30 mouse cellular contexts compared by ENCODE assay signal in the genomic region with DNA sequence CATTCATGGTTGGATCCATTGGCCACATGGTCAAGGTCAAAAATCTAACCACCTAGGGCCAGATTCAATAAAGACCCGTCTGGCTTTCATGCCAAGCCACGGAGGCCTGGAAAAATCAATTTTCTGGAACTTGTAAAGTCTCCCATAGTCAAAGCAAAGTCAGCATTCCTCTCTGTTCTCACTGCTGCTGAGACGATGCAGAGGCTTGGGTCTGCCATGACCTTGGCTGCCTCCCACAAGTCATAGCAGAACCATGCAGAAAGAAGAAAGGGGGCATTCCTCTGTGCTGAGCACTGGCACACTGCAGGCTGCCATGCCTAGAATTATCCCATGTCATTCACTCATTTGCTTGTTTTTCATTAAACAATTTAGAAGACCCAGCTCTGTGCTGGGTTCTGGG.
A peak's percentile ranks its signal among the peaks of the same experiment; 100 is the strongest.
DNase-seq lines count a peak whose midpoint lies in the region; ATAC-seq and TF ChIP-seq lines count a peak whose summit lies in the region.
"Had no signal": no experiment of that assay in that cellular context is flagged by ENCODE, and none has a peak within 500 bp of the region (broad histone marks: within the 10 kb centered on the region; RNA-seq: fewer than 3 reads in every experiment).

No protein-coding gene starts in this region.

- H3K4me1 ChIP-seq in heart, adult 2 months (ENCODE audit: control insufficient read depth, insufficient read depth, low read length): no peaks in the 10 kb centered on the region; the same call in 1 of the 2 replicates
- H3K4me1 ChIP-seq in hindbrain, embryonic 16.5 days (ENCODE audit: control insufficient read depth, insufficient read depth, low read depth, low read length): no peaks in the 10 kb centered on the region
- 0 out of 2 replicates have a peak, but pooled peaks cover 2% of the 10 kb centered on the region for H3K4me1 ChIP-seq in hindbrain, embryonic 10.5 days (replicated peaks)
- H3K4me1 ChIP-seq in liver, adult 2 months (ENCODE audit: control insufficient read depth, insufficient read depth, low read length): no peaks in the 10 kb centered on the region
- H3K4me1 ChIP-seq in liver, postnatal 0 days (ENCODE audit: insufficient read depth): no peaks in the 10 kb centered on the region
- H3K4me1 ChIP-seq: embryonic facial prominence, embryonic 10.5 days; embryonic facial prominence, embryonic 13.5 days; forebrain, embryonic 10.5 days; forebrain, embryonic 13.5 days; heart, embryonic 12.5 days; heart, embryonic 15.5 days had no signal

- no peak for TF ChIP-seq POLR2A in heart, adult 2 months (IDR thresholded peaks at IDR 0.05; ENCODE audit: insufficient read depth, low read depth, low read length)
- no peak for TF ChIP-seq POLR2A in liver, adult 2 months (IDR thresholded peaks at IDR 0.05; ENCODE audit: extremely low read depth, insufficient read depth, low read length)
- TF ChIP-seq POLR2A in brain, embryonic 14.5 days (IDR thresholded peaks at IDR 0.05; ENCODE audit: borderline replicate concordance, extremely low read depth, insufficient read depth, insufficient read length, poor library complexity, severe bottlenecking): no peak

- H3K4me2 ChIP-seq in hindbrain, embryonic 16.5 days (ENCODE audit: low read length): no peak overlapping the region
- H3K4me2 ChIP-seq in liver, postnatal 0 days (ENCODE audit: low read depth, low read length): no peak overlapping the region
- H3K4me2 ChIP-seq: embryonic facial prominence, embryonic 13.5 days; forebrain, embryonic 13.5 days; heart, embryonic 12.5 days; heart, embryonic 15.5 days had no signal

- no peak for TF ChIP-seq CTCF in heart, adult 2 months (IDR thresholded peaks at IDR 0.05)
- TF ChIP-seq CTCF in liver, adult 2 months (IDR thresholded peaks at IDR 0.05; ENCODE audit: low read depth, low read length): no peak
- TF ChIP-seq CTCF in liver, postnatal 0 days (IDR thresholded peaks at IDR 0.05; ENCODE audit: low read depth): no peak
- no peak for TF ChIP-seq CTCF in brain, embryonic 14.5 days (IDR thresholded peaks at IDR 0.05; ENCODE audit: borderline replicate concordance, extremely low read depth, insufficient read depth, insufficient read length)

- H3K79me2 ChIP-seq in heart, adult 2 months (replicated peaks; ENCODE audit: control insufficient read depth, insufficient read depth, low read length): no peaks in the 10 kb centered on the region
- no peaks in the 10 kb centered on the region for H3K79me2 ChIP-seq in liver, adult 2 months (ENCODE audit: control insufficient read depth, insufficient read depth, low read length)

- H3K36me3 ChIP-seq in heart, adult 2 months (ENCODE audit: control insufficient read depth, insufficient read depth, low read length): no peaks in the 10 kb centered on the region
- no peaks in the 10 kb centered on the region for H3K36me3 ChIP-seq in hindbrain, embryonic 16.5 days (ENCODE audit: control insufficient read depth, insufficient read depth, low read length)
- H3K36me3 ChIP-seq in hindbrain, embryonic 10.5 days: no peaks in the 10 kb centered on the region
- H3K36me3 ChIP-seq in liver, adult 2 months (ENCODE audit: control insufficient read depth, insufficient read depth, low read length): no peaks in the 10 kb centered on the region
- no peaks in the 10 kb centered on the region for H3K36me3 ChIP-seq in liver, postnatal 0 days (replicated peaks; ENCODE audit: insufficient read depth, low read length)
- H3K36me3 ChIP-seq: embryonic facial prominence, embryonic 10.5 days; embryonic facial prominence, embryonic 13.5 days; forebrain, embryonic 10.5 days; G1E; heart, embryonic 12.5 days; heart, embryonic 15.5 days had no signal

- peak; percentile 58; the same call in 1 of the 2 replicates for ATAC-seq in hindbrain, embryonic 16.5 days
- ATAC-seq in liver, postnatal 0 days: no peak
- ATAC-seq: forebrain, embryonic 13.5 days; forebrain, embryonic 16.5 days; intestine, postnatal 0 days had no signal

- intact Hi-C loops in heart, adult 2 months (cut with DNase I): loop anchor here (10.0 kb wide), 1 partner anchor 215 kb away; no protein-coding TSS in a partner anchor

- 53% methylated on average over 3 of the region's 3 CpGs for WGBS in heart, adult 2 months
- 28% methylated on average over 3 of the region's 3 CpGs for WGBS in hindbrain, embryonic 16.5 days
- 51% methylated on average over 3 of the region's 3 CpGs for WGBS in hindbrain, embryonic 10.5 days
- 25% methylated on average over 3 of the region's 3 CpGs for WGBS in liver, adult 2 months
- 56% methylated on average over 3 of the region's 3 CpGs for WGBS in liver, postnatal 0 days (ENCODE audit: insufficient replicate concordance)

- H3K27me3 ChIP-seq in heart, adult 2 months (ENCODE audit: control insufficient read depth, insufficient read depth, low read length): no peaks in the 10 kb centered on the region
- H3K27me3 ChIP-seq in hindbrain, embryonic 16.5 days (replicated peaks; ENCODE audit: control insufficient read depth, insufficient read depth, low read length): no peaks in the 10 kb centered on the region
- H3K27me3 ChIP-seq in hindbrain, embryonic 10.5 days (ENCODE audit: insufficient read depth, poor library complexity, severe bottlenecking): no peaks in the 10 kb centered on the region
- H3K27me3 ChIP-seq in liver, adult 2 months (ENCODE audit: control insufficient read depth, insufficient read depth, low read length): no peaks in the 10 kb centered on the region; the same call in 1 of the 2 replicates
- H3K27me3 ChIP-seq in liver, postnatal 0 days (ENCODE audit: insufficient read depth, low read length): no peaks in the 10 kb centered on the region
- H3K27me3 ChIP-seq: CH12.LX; forebrain, embryonic 13.5 days; heart, embryonic 12.5 days; heart, embryonic 15.5 days had no signal

- TF ChIP-seq EP300 in heart, adult 2 months (IDR thresholded peaks at IDR 0.05; ENCODE audit: insufficient read depth, low read depth, low read length): no peak
- no peak for TF ChIP-seq EP300 in liver, postnatal 0 days (IDR thresholded peaks at IDR 0.05; ENCODE audit: low read depth)

- H3K27ac ChIP-seq in heart, adult 2 months: no peak overlapping the region
- H3K27ac ChIP-seq in hindbrain, embryonic 16.5 days (ENCODE audit: low read depth, low read length): no peak overlapping the region
- no peak overlapping the region for H3K27ac ChIP-seq in hindbrain, embryonic 10.5 days
- H3K27ac ChIP-seq in liver, adult 2 months (replicated peaks; ENCODE audit: insufficient read depth, low read depth, low read length): no peak overlapping the region
- no peak overlapping the region for H3K27ac ChIP-seq in liver, postnatal 0 days (ENCODE audit: low read depth)
- H3K27ac ChIP-seq: embryonic facial prominence, embryonic 10.5 days; embryonic facial prominence, embryonic 13.5 days; forebrain, embryonic 10.5 days; forebrain, embryonic 13.5 days; heart, embryonic 15.5 days had no signal

- no peak overlapping the region for H3K4me3 ChIP-seq in heart, adult 2 months
- H3K4me3 ChIP-seq in hindbrain, embryonic 16.5 days (ENCODE audit: low read length): no peak overlapping the region
- H3K4me3 ChIP-seq in hindbrain, embryonic 10.5 days: no peak overlapping the region
- H3K4me3 ChIP-seq in liver, adult 2 months (ENCODE audit: insufficient read depth, low read depth, low read length): no peak overlapping the region
- H3K4me3 ChIP-seq in liver, postnatal 0 days (ENCODE audit: low read depth, low read length): no peak overlapping the region
- H3K4me3 ChIP-seq: embryonic facial prominence, embryonic 10.5 days; embryonic facial prominence, embryonic 13.5 days; erythroblast, embryonic 14.5 days; forebrain, embryonic 10.5 days; forebrain, embryonic 13.5 days; heart, embryonic 12.5 days; heart, embryonic 15.5 days had no signal

- DNase-seq in heart, adult 11 months: peak; percentile 61
- DNase-seq in heart, adult 2 months: no peak
- DNase-seq in hindbrain, embryonic 10.5 days (ENCODE audit: low spot score): no peak
- DNase-seq in liver, adult 2 months (ENCODE audit: extremely low read depth, low read depth, low spot score): peak; percentile 8
- no peak for DNase-seq in liver, postnatal 0 days
- peak; percentile 2 for DNase-seq in brain, embryonic 14.5 days (ENCODE audit: low read depth)
- no peak for DNase-seq in thymus, postnatal 14 days
- DNase-seq: adrenal gland, adult 2 months; adrenal gland, postnatal 14 days; B cell, adult 2 months; cerebellum, adult 11-12 months; cerebellum, adult 8-10 months; cerebellum, postnatal 36 days; gastrocnemius, postnatal 10 days; gastrocnemius, postnatal 36 days; heart, postnatal 10 days; heart, postnatal 36 days; kidney, adult 2 months had no signal

- H3K9me3 ChIP-seq in hindbrain, embryonic 16.5 days (ENCODE audit: control insufficient read depth, low read length): no peaks in the 10 kb centered on the region
- H3K9me3 ChIP-seq in hindbrain, embryonic 10.5 days: no peaks in the 10 kb centered on the region
- H3K9me3 ChIP-seq in liver, postnatal 0 days (ENCODE audit: low read length): no peaks in the 10 kb centered on the region
- H3K9me3 ChIP-seq: embryonic facial prominence, embryonic 10.5 days; embryonic facial prominence, embryonic 13.5 days; forebrain, embryonic 10.5 days; forebrain, embryonic 13.5 days; heart, embryonic 12.5 days; heart, embryonic 15.5 days had no signal

- H3K9ac ChIP-seq in heart, adult 2 months (ENCODE audit: low read depth, low read length): no peak overlapping the region
- no peak overlapping the region for H3K9ac ChIP-seq in hindbrain, embryonic 16.5 days (ENCODE audit: low read depth, low read length)
- H3K9ac ChIP-seq in liver, adult 2 months (ENCODE audit: low read depth, low read length): no peak overlapping the region
- H3K9ac ChIP-seq in liver, postnatal 0 days (replicated peaks): no peak overlapping the region
- H3K9ac ChIP-seq: embryonic facial prominence, embryonic 13.5 days; forebrain, embryonic 13.5 days; heart, embryonic 12.5 days; heart, embryonic 15.5 days had no signal

Comparison
In these comparisons a context has a peak if more than half of its experiments do, and no peak if none do; other contexts are left out.
1. DNase-seq: peak in heart, adult 11 months (single experiment), liver, adult 2 months (single experiment) and brain, embryonic 14.5 days (single experiment); none in heart, adult 2 months (0 of 2), hindbrain, embryonic 10.5 days (single experiment), liver, postnatal 0 days (single experiment) and thymus, postnatal 14 days (single experiment).